Comparison of ENCODE assay signal across 14 mouse cellular contexts in genomic region chrX:71378435-71378834, GRCm38 (mm10).
"Had no signal": no experiment of that assay in that cellular context is flagged by ENCODE, and none has a peak within 500 bp of the region (broad histone marks: within the 10 kb centered on the region; RNA-seq: fewer than 3 reads in every experiment).

No protein-coding gene starts in this region.

- H3K4me1 ChIP-seq: limb, embryonic 13.5 days; midbrain, embryonic 10.5 days; neural tube, embryonic 13.5 days; stomach, embryonic 15.5 days had no signal

- H3K4me3 ChIP-seq: limb, embryonic 13.5 days; midbrain, embryonic 10.5 days; myocyte; neural tube, embryonic 13.5 days; stomach, embryonic 15.5 days had no signal

- H3K27ac ChIP-seq: kidney, postnatal 0 days; limb, embryonic 13.5 days; liver, embryonic 14.5 days; midbrain, embryonic 10.5 days; neural tube, embryonic 13.5 days; stomach, embryonic 15.5 days had no signal

- H3K36me3 ChIP-seq: limb, embryonic 13.5 days; midbrain, embryonic 10.5 days; stomach, embryonic 15.5 days had no signal

- DNase-seq: kidney, adult 8-10 months; left cerebral cortex, postnatal 4 days; lung, adult 18-20 months; midbrain, embryonic 14.5 days; retina, postnatal 1 day; right cerebral cortex, postnatal 4 days; spleen, adult 18-20 months had no signal

- H3K9me3 ChIP-seq: limb, embryonic 13.5 days; midbrain, embryonic 10.5 days; neural tube, embryonic 13.5 days; stomach, embryonic 15.5 days had no signal

- H3K27me3 ChIP-seq: limb, embryonic 13.5 days; neural tube, embryonic 13.5 days; stomach, embryonic 15.5 days had no signal

- H3K4me2 ChIP-seq: limb, embryonic 13.5 days; neural tube, embryonic 13.5 days; stomach, embryonic 15.5 days had no signal

- H3K9ac ChIP-seq: limb, embryonic 13.5 days; liver, embryonic 14.5 days; neural tube, embryonic 13.5 days; stomach, embryonic 15.5 days had no signal
